In the genomic region with DNA sequence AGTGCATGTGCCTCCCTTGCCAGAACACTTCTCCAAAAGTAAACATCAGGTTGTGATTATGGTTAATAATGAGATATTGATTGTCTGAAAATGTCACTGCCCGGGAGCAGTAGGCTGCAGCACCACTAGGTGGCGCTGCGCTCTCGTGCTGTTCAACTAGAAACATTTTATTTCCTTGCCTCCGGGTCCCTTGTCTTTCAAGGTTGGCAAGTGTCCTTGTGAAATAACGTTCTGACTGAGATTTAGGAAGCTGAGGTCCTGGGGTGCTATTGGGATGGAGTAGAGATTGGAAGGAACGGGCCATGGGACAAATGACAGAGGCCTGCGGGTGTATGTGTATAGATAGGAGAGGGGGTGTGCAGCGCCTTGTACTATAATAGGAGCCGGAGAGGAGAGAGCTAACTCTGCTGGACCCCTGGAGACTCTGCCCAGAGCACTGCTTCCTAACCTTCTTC, we compare ENCODE assay signal across 8 mouse cellular contexts. TPM values are rescaled to one million over a fixed set of nuclear protein-coding genes. Genes with fewer than 3 reads are reported as not detected.
A peak's percentile ranks its signal among the peaks of the same experiment; 100 is the strongest.
DNase-seq lines count a peak whose midpoint lies in the region; ATAC-seq and TF ChIP-seq lines count a peak whose summit lies in the region.

No protein-coding gene starts in this region.

- TF ChIP-seq CTCF in liver, adult 2 months (IDR thresholded peaks at IDR 0.05; ENCODE audit: low read depth, low read length) = peak; percentile 96

- peak overlapping the region; percentile 48 for H3K4me2 ChIP-seq in heart, embryonic 11.5 days
- H3K4me2 ChIP-seq in kidney, embryonic 15.5 days = peak overlapping the region; percentile 15; the same call in 1 of the 2 replicates
- H3K4me2 ChIP-seq in neural tube, embryonic 14.5 days (ENCODE audit: low read depth, low read length) = peak overlapping the region; percentile 38

- TF ChIP-seq POLR2A in liver, adult 2 months (IDR thresholded peaks at IDR 0.05; ENCODE audit: extremely low read depth, insufficient read depth, low read length) = no peak

- H3K27ac ChIP-seq in heart, embryonic 11.5 days (ENCODE audit: low read depth, low read length) = no peak overlapping the region
- no peak overlapping the region for H3K27ac ChIP-seq in kidney, embryonic 15.5 days
- no peak overlapping the region for H3K27ac ChIP-seq in liver, adult 2 months (replicated peaks; ENCODE audit: insufficient read depth, low read depth, low read length)
- peak overlapping the region; percentile 23 for H3K27ac ChIP-seq in neural tube, embryonic 14.5 days (ENCODE audit: low read depth, low read length)

- H3K9me3 ChIP-seq in heart, embryonic 11.5 days (replicated peaks; ENCODE audit: control insufficient read depth, low read length) = no peaks in the 10 kb centered on the region
- no peaks in the 10 kb centered on the region for H3K9me3 ChIP-seq in kidney, embryonic 15.5 days (replicated peaks)
- no peaks in the 10 kb centered on the region for H3K9me3 ChIP-seq in neural tube, embryonic 14.5 days (ENCODE audit: control insufficient read depth, low read length)

- no peaks in the 10 kb centered on the region for H3K27me3 ChIP-seq in heart, embryonic 11.5 days (ENCODE audit: control insufficient read depth, insufficient read depth, low read length)
- no peaks in the 10 kb centered on the region for H3K27me3 ChIP-seq in kidney, embryonic 15.5 days
- H3K27me3 ChIP-seq in liver, adult 2 months (ENCODE audit: control insufficient read depth, insufficient read depth, low read length) = no peaks in the 10 kb centered on the region
- no peaks in the 10 kb centered on the region for H3K27me3 ChIP-seq in neural tube, embryonic 14.5 days (ENCODE audit: control insufficient read depth, insufficient read depth, low read length)

- 22% methylated on average over 10 of the region's 10 CpGs for WGBS in heart, embryonic 11.5 days (ENCODE audit: insufficient replicate concordance)
- 21% methylated on average over 10 of the region's 10 CpGs for WGBS in kidney, embryonic 15.5 days
- WGBS in liver, adult 2 months = 25% methylated on average over 10 of the region's 10 CpGs
- 10% methylated on average over 10 of the region's 10 CpGs for WGBS in neural tube, embryonic 14.5 days

- DNase-seq in CD8-positive naive resting alpha-beta T cell, adult 2 months (ENCODE audit: low read depth in 2 of 2, low spot score in 2 of 2) = peak; percentile 51 to 55
- DNase-seq in R1 (ENCODE audit: low read depth, low spot score) = peak; percentile 55
- DNase-seq in liver, adult 2 months (ENCODE audit: extremely low read depth, low read depth, low spot score) = peak; percentile 32
- DNase-seq in urinary bladder, postnatal 4 days (ENCODE audit: low spot score in 2 of 2) = no peak

- H3K4me3 ChIP-seq in heart, embryonic 11.5 days (ENCODE audit: low read depth, low read length) = no peak overlapping the region
- no peak overlapping the region for H3K4me3 ChIP-seq in kidney, embryonic 15.5 days (replicated peaks)
- no peak overlapping the region for H3K4me3 ChIP-seq in liver, adult 2 months (ENCODE audit: insufficient read depth, low read depth, low read length)
- H3K4me3 ChIP-seq in neural tube, embryonic 14.5 days (ENCODE audit: low read depth, low read length) = no peak overlapping the region

- 0 out of 2 replicates have a peak, but pooled peaks cover 2% of the 10 kb centered on the region for H3K36me3 ChIP-seq in heart, embryonic 11.5 days (ENCODE audit: control insufficient read depth, insufficient read depth, low read length)
- peaks cover 6% of the 10 kb centered on the region for H3K36me3 ChIP-seq in kidney, embryonic 15.5 days
- H3K36me3 ChIP-seq in liver, adult 2 months (ENCODE audit: control insufficient read depth, insufficient read depth, low read length) = no peaks in the 10 kb centered on the region
- peaks cover 2% of the 10 kb centered on the region; the same call in 1 of the 2 replicates for H3K36me3 ChIP-seq in neural tube, embryonic 14.5 days (ENCODE audit: control insufficient read depth, insufficient read depth, low read length)

- H3K4me1 ChIP-seq in heart, embryonic 11.5 days (ENCODE audit: control insufficient read depth, insufficient read depth, low read length) = peaks cover 16% of the 10 kb centered on the region
- peaks cover 20% of the 10 kb centered on the region for H3K4me1 ChIP-seq in kidney, embryonic 15.5 days
- peaks cover 1% of the 10 kb centered on the region; the same call in 1 of the 2 replicates for H3K4me1 ChIP-seq in liver, adult 2 months (ENCODE audit: control insufficient read depth, insufficient read depth, low read length)
- H3K4me1 ChIP-seq in neural tube, embryonic 14.5 days (ENCODE audit: control insufficient read depth, insufficient read depth, low read length) = peaks cover 13% of the 10 kb centered on the region; the same call in 1 of the 2 replicates

- no peak overlapping the region for H3K9ac ChIP-seq in heart, embryonic 11.5 days (ENCODE audit: low read depth, low read length)
- no peak overlapping the region for H3K9ac ChIP-seq in kidney, embryonic 15.5 days
- no peak overlapping the region for H3K9ac ChIP-seq in liver, adult 2 months (ENCODE audit: low read depth, low read length)
- peak overlapping the region; percentile 12; the same call in 1 of the 2 replicates for H3K9ac ChIP-seq in neural tube, embryonic 14.5 days (replicated peaks; ENCODE audit: low read depth, low read length)

- peak; percentile 34 for ATAC-seq in common myeloid progenitor, adult 5-6 weeks (replicated peaks; ENCODE audit: low read depth, poor library complexity, severe bottlenecking)
- ATAC-seq in heart, embryonic 11.5 days (replicated peaks; ENCODE audit: insufficient number of reproducible peaks, low FRiP score, low TSS enrichment) = no peak
- no peak for ATAC-seq in kidney, embryonic 15.5 days (replicated peaks; ENCODE audit: low FRiP score)
- peak; percentile 53; the same call in 1 of the 2 replicates for ATAC-seq in neural tube, embryonic 14.5 days (ENCODE audit: low read depth)

- H3K79me2 ChIP-seq in liver, adult 2 months (ENCODE audit: control insufficient read depth, insufficient read depth, low read length) = no peaks in the 10 kb centered on the region

RNA-seq across cellular contexts. Expression of gene Mrps23, which starts 12.1 kb away (rescaled TPM):
- total RNA-seq in common myeloid progenitor, adult 5-6 weeks (2017) = 49.4 and 78.2 TPM in 2 replicates
- polyA plus RNA-seq in heart, embryonic 11.5 days (2014; fragmentation: Nextera tagmentation; extraction: Ambion mirVana) = 87.3 and 88.4 TPM in 2 replicates
- 57.5 and 65.2 TPM in 2 replicates for polyA plus RNA-seq in kidney, embryonic 15.5 days (2015; fragmentation: Nextera tagmentation; extraction: Ambion mirVana)
- 21.6 and 24.2 TPM in 2 replicates for total RNA-seq in liver, adult 2 months (2014; rRNA removed)
- 28.8 and 37.8 TPM in 2 replicates for polyA plus RNA-seq in liver, adult 2 months (2012; rRNA removed)
- polyA plus RNA-seq in neural tube, embryonic 14.5 days (2014; fragmentation: Nextera tagmentation; extraction: Ambion mirVana) = 63.7 and 67.9 TPM in 2 replicates

Comparison
In these comparisons a context has a peak if more than half of its experiments do, and no peak if none do; other contexts are left out.
1. DNase-seq: peak in CD8-positive naive resting alpha-beta T cell, adult 2 months (2 of 2), R1 (single experiment) and liver, adult 2 months (single experiment); none in urinary bladder, postnatal 4 days (0 of 2).
2. ATAC-seq: peak in common myeloid progenitor, adult 5-6 weeks (single experiment) and neural tube, embryonic 14.5 days (single experiment); none in heart, embryonic 11.5 days (single experiment) and kidney, embryonic 15.5 days (single experiment).
3. Peak in every context shown above with its lines, with median percentiles within 50 percentile points of each other: H3K4me2 ChIP-seq.